Mouse (Mus musculus): Measurements from ENCODE around the gene Anks1b. TPM values are rescaled to one million over a fixed set of nuclear protein-coding genes. Genes with fewer than 3 reads are reported as not detected.

Gene Anks1b
- total and polyA plus RNA-seq, 3 experiments = not detected

DNA sequence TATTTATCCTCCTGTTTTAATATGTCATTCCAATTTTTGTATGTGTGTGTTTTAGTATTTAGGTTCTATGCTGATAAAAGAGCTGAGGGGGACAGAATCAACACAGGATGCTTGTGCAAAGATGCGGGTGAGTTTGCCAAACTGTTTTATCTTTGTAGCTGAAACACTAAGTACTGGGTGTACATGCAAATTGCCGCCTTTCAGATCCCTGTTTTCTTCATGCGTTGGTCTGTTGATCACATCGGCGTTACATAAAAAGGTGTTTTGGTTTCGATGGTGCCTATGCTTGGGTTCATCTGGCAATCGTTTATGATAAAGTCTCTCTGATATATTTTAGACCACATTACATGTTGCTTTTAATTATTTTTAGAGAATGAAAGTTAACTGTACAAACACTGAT is 1050.2 kb downstream of the Anks1b start:
- Histone ChIP-seq H3K4me3 (ENCODE audit: control insufficient read depth in 1 of 2, insufficient read depth in 1 of 2, low read depth in 2 of 2, low read length in 2 of 2) (no peak overlapping the region), H3K9me3 (replicated peaks; ENCODE audit: insufficient read depth, low read length) (no peaks in the 10 kb centered on the region), H3K27me3 (ENCODE audit: control insufficient read depth in 1 of 2, insufficient read depth in 2 of 2, low read length in 2 of 2) (peaks cover 3 to 7% of the 10 kb centered on the region in 2 experiments; a peak in 3 of 4 replicates), H3K36me3 (ENCODE audit: control insufficient read depth in 1 of 2, insufficient read depth in 2 of 2, low read length in 2 of 2) (no peaks in the 10 kb centered on the region), H3K27ac (ENCODE audit: control insufficient read depth, low read depth, low read length) (no peak overlapping the region), H3K4me1 (ENCODE audit: control insufficient read depth in 1 of 2, insufficient read depth in 2 of 2, low read length in 2 of 2) (no peaks in the 10 kb centered on the region), H3K9ac (ENCODE audit: control insufficient read depth, low read depth, low read length, poor library complexity, severe bottlenecking) (no peak overlapping the region), H3K79me2 (ENCODE audit: control insufficient read depth, insufficient read depth, low read length, poor library complexity) (no peaks in the 10 kb centered on the region)
- TF ChIP-seq KAT2A (conservative IDR thresholded peaks at IDR 0.05; ENCODE audit: low read depth, low read length) (no peak), MYC (IDR thresholded peaks at IDR 0.05; ENCODE audit: low read depth, low read length) (no peak), MAZ (IDR thresholded peaks at IDR 0.05; ENCODE audit: low read depth, low read length) (no peak), MAX (IDR thresholded peaks at IDR 0.05; ENCODE audit: low read length) (no peak)
- DNase-seq (ENCODE audit: low read depth, low spot score) = no peak

DNA sequence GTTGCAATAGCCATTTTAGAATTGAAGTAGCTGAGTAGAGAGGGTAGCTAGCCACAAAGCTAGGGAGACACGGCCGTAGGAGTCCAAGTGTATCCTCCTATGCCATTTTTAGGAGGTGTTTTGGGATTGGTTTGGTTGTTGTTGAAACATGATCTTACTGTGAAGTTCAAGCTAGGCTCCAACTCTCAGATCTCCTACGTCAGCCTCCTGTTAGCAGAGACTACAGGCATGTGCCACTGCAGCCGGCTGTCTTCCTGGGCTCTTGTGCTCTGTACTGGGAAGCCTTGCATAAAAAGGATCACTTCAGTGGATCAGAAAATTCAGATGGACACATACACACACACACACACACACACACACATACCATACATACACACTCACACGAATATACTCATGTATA is 1059.8 kb downstream of the Anks1b start:
- H3K4me1 ChIP-seq (ENCODE audit: control insufficient read depth in 1 of 2, insufficient read depth in 2 of 2, low read length in 2 of 2) = no peaks in the 10 kb centered on the region
- no peak overlapping the region for H3K27ac ChIP-seq (ENCODE audit: control insufficient read depth, low read depth, low read length)
- DNase-seq (ENCODE audit: low read depth, low spot score) = no peak

DNA sequence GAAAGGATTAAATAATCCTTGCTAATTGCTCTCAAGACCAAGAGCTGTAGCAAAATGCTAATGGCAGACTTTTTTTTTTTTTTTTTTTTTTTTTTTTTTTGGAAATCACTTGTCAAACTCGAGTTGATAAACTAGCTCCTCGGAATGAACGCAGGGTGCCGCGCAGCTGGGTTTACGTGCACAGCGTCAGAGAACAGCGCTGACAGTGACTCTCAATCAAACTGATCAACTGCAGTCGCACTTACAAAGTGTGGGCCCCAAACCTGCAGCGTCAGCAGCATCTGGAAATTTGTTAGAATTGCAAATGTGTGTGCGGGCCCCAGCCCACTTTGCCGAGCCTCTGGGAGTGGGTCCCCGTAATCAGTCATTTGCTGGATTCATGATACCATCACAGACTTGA is 1061.4 kb downstream of the Anks1b start:
- Histone ChIP-seq H3K36me3 (ENCODE audit: control insufficient read depth in 1 of 2, insufficient read depth in 2 of 2, low read length in 2 of 2) (no peaks in the 10 kb centered on the region), H3K79me2 (ENCODE audit: control insufficient read depth, insufficient read depth, low read length, poor library complexity) (no peaks in the 10 kb centered on the region), H3K4me1 (ENCODE audit: control insufficient read depth in 1 of 2, insufficient read depth in 2 of 2, low read length in 2 of 2) (no peaks in the 10 kb centered on the region), H3K9ac (ENCODE audit: control insufficient read depth, low read depth, low read length, poor library complexity, severe bottlenecking) (no peak overlapping the region), H3K4me3 (ENCODE audit: control insufficient read depth in 1 of 2, insufficient read depth in 1 of 2, low read depth in 2 of 2, low read length in 2 of 2) (no peak overlapping the region), H3K27me3 (ENCODE audit: control insufficient read depth in 1 of 2, insufficient read depth in 2 of 2, low read length in 2 of 2) (no peaks in the 10 kb centered on the region), H3K9me3 (replicated peaks; ENCODE audit: insufficient read depth, low read length) (no peaks in the 10 kb centered on the region), H3K27ac (ENCODE audit: control insufficient read depth, low read depth, low read length) (no peak overlapping the region)
- TF ChIP-seq UBTF (IDR thresholded peaks at IDR 0.05; ENCODE audit: borderline replicate concordance, insufficient read depth, low read depth, low read length) (no peak), CHD2 (IDR thresholded peaks at IDR 0.05; ENCODE audit: low read length) (no peak), RAD21 (IDR thresholded peaks at IDR 0.05; ENCODE audit: low read depth, low read length) (no peak), CHD1 (IDR thresholded peaks at IDR 0.05; ENCODE audit: low read depth, low read length) (no peak), MAX (IDR thresholded peaks at IDR 0.05; ENCODE audit: low read length) (no peak), KAT2A (conservative IDR thresholded peaks at IDR 0.05; ENCODE audit: low read depth, low read length) (no peak), TAL1 (IDR thresholded peaks at IDR 0.05; ENCODE audit: low read length) (no peak), MYB (IDR thresholded peaks at IDR 0.05; ENCODE audit: low read depth, low read length) (no peak), GABPA (IDR thresholded peaks at IDR 0.05; ENCODE audit: low read depth, low read length) (no peak)
- no peak for DNase-seq (ENCODE audit: low read depth, low spot score)

More for the DNA sequence above, 1059.8 kb downstream of the Anks1b start:
- H3K4me3 ChIP-seq (ENCODE audit: control insufficient read depth in 1 of 2, insufficient read depth in 1 of 2, low read depth in 2 of 2, low read length in 2 of 2) = no peak overlapping the region
- no peak overlapping the region for H3K9ac ChIP-seq (ENCODE audit: control insufficient read depth, low read depth, low read length, poor library complexity, severe bottlenecking)
- no peaks in the 10 kb centered on the region; a peak in 1 of 4 replicates for H3K27me3 ChIP-seq (ENCODE audit: control insufficient read depth in 1 of 2, insufficient read depth in 2 of 2, low read length in 2 of 2)
- no peaks in the 10 kb centered on the region for H3K36me3 ChIP-seq (ENCODE audit: control insufficient read depth in 1 of 2, insufficient read depth in 2 of 2, low read length in 2 of 2)
- H3K9me3 ChIP-seq (replicated peaks; ENCODE audit: insufficient read depth, low read length) = no peaks in the 10 kb centered on the region
- H3K79me2 ChIP-seq (ENCODE audit: control insufficient read depth, insufficient read depth, low read length, poor library complexity) = no peaks in the 10 kb centered on the region
- TF ChIP-seq TCF12 (IDR thresholded peaks at IDR 0.05; ENCODE audit: low read depth, low read length) (no peak), HCFC1 (IDR thresholded peaks at IDR 0.05; ENCODE audit: low read depth, low read length) (no peak), CHD2 (IDR thresholded peaks at IDR 0.05; ENCODE audit: low read length) (no peak), GABPA (IDR thresholded peaks at IDR 0.05; ENCODE audit: low read depth, low read length) (no peak), POLR2AphosphoS2 (IDR thresholded peaks at IDR 0.05; ENCODE audit: low read length) (no peak), USF1 (IDR thresholded peaks at IDR 0.05; ENCODE audit: low read depth, low read length) (no peak), MAFK (IDR thresholded peaks at IDR 0.05; ENCODE audit: borderline replicate concordance, low read depth, low read length) (no peak), UBTF (IDR thresholded peaks at IDR 0.05; ENCODE audit: borderline replicate concordance, insufficient read depth, low read depth, low read length) (no peak), NELFE (IDR thresholded peaks at IDR 0.05; ENCODE audit: low read depth, low read length) (no peak), EP300 (IDR thresholded peaks at IDR 0.05; ENCODE audit: low read depth in 1 of 2, low read length in 2 of 2) (no peak), ZNF384 (IDR thresholded peaks at IDR 0.05; ENCODE audit: low read depth, low read length) (no peak), MXI1 (IDR thresholded peaks at IDR 0.05; ENCODE audit: low read depth, low read length) (no peak), POLR2AphosphoS5 (IDR thresholded peaks at IDR 0.05; ENCODE audit: borderline replicate concordance, low read depth, low read length) (no peak), RCOR1 (IDR thresholded peaks at IDR 0.05; ENCODE audit: low read depth, low read length) (no peak), CTCF (IDR thresholded peaks at IDR 0.05 in 2 of 3, conservative IDR thresholded peaks at IDR 0.05 in 1 of 3; ENCODE audit: control insufficient read depth in 1 of 3, insufficient read depth in 1 of 3, low read depth in 2 of 3, low read length in 3 of 3, poor library complexity in 1 of 3, severe bottlenecking in 1 of 3) (no peak), MEF2A (IDR thresholded peaks at IDR 0.05; ENCODE audit: extremely low read depth, insufficient replicate concordance, low read depth, low read length, poor library complexity, severe bottlenecking) (no peak), MAX (IDR thresholded peaks at IDR 0.05; ENCODE audit: low read length) (no peak), MYB (IDR thresholded peaks at IDR 0.05; ENCODE audit: low read depth, low read length) (no peak), SMC3 (IDR thresholded peaks at IDR 0.05; ENCODE audit: low read depth, low read length) (no peak), RAD21 (IDR thresholded peaks at IDR 0.05; ENCODE audit: low read depth, low read length) (no peak)
